Comparison of ENCODE assay signal across 8 mouse cellular contexts in genomic region chr3:116329023-116329762, GRCm38 (mm10).
A peak's percentile ranks its signal among the peaks of the same experiment; 100 is the strongest.
DNase-seq lines count a peak whose midpoint lies in the region.

No protein-coding gene starts in this region.

- peak; percentile 31 for DNase-seq in adrenal gland, adult 8-10 months
- no peak for DNase-seq in adrenal gland, adult 18-20 months (ENCODE audit: low spot score in 2 of 2)
- DNase-seq in 3T3-L1 (ENCODE audit: low read depth, low spot score), result peak; percentile 21
- peak; percentile 29 to 40 for DNase-seq in adrenal gland, postnatal 36 days
- peak; percentile 36 to 45 for DNase-seq in kidney, postnatal 4 days
- no peak for DNase-seq in embryo, embryonic 11 days
- DNase-seq in T-cell, adult 2 months (ENCODE audit: low spot score), result no peak
- no peak for DNase-seq in right cerebral cortex, postnatal 14 days

Comparison
In these comparisons a context has a peak if more than half of its experiments do, and no peak if none do; other contexts are left out.
1. DNase-seq: peak in adrenal gland, adult 8-10 months (single experiment), 3T3-L1 (single experiment), adrenal gland, postnatal 36 days (2 of 2) and kidney, postnatal 4 days (2 of 2); none in adrenal gland, adult 18-20 months (0 of 2), embryo, embryonic 11 days (single experiment), T-cell, adult 2 months (single experiment) and right cerebral cortex, postnatal 14 days (single experiment).